Mouse (Mus musculus): ENCODE data around the gene Obp2b.

Gene Obp2b

GRCm38 (mm10) chr2:25779076-25779475, 42.3 kb downstream of the Obp2b start:
- DNase-seq (ENCODE audit: low spot score) = no peak

- DNase-seq (ENCODE audit: low spot score) = no peak
Observed at GRCm38 (mm10) chr2:25780921-25781320, 44.1 kb downstream of the Obp2b start.

- no peak for DNase-seq (ENCODE audit: low spot score)
Observed at GRCm38 (mm10) chr2:25781957-25782356, 45.1 kb downstream of the Obp2b start, which contains the start of gene Gm13539. Gm13539 (plus strand) TSS chr2:25782257.

- no peak for DNase-seq (ENCODE audit: low spot score)
Observed at GRCm38 (mm10) chr2:25785573-25786322, 48.9 kb downstream of the Obp2b start.

- no peak for DNase-seq (ENCODE audit: low spot score)
Observed at GRCm38 (mm10) chr2:25789092-25789491, 52.3 kb downstream of the Obp2b start.
